Mouse (Mus musculus) liver, adult 2 months (tissue): ENCODE measurements around the gene Rce1.

Experiments used
- CTCF ChIP-seq: fragments of 200-500 bp; IDR thresholded peaks from 2 replicates; pipeline ENCODE4 v1.5.1; 2011; ENCODE audit warnings: low read depth, low read length, control low read depth
- POLR2A ChIP-seq: fragments of 200-500 bp; IDR thresholded peaks from 2 replicates; pipeline ENCODE4 v1.6.1; 2011; ENCODE audit warnings: low read length, control low read depth; ENCODE audit not compliant: insufficient read depth; ENCODE audit errors: extremely low read depth

GRCm38 (mm10) chr19:4624006-4624405, 1.4 kb downstream of the Rce1 start:
- no peak for TF ChIP-seq POLR2A
- TF ChIP-seq CTCF, result no peak
